Mouse (Mus musculus) cerebellum, adult 9-11 months (tissue): ENCODE data around the gene Mn1.

Experiments
- DNase-seq: peaks from one replicate; pipeline ENCODE4 v3.0.0; 2022

Gene Mn1

GRCm38 (mm10) chr5:111409412-111410044 lies 7.6 kb upstream of the Mn1 start:
- no peak for DNase-seq

GRCm38 (mm10) chr5:111410665-111411064 lies 6.5 kb upstream of the Mn1 start:
- DNase-seq = no peak

- peak; percentile 18 for DNase-seq
Measured at GRCm38 (mm10) chr5:111414192-111414591, 3.0 kb upstream of the Mn1 start.

- DNase-seq = no peak
Measured at GRCm38 (mm10) chr5:111414770-111415249, 2.4 kb upstream of the Mn1 start.

GRCm38 (mm10) chr5:111415575-111415974 lies 1.6 kb upstream of the Mn1 start:
- DNase-seq = no peak

GRCm38 (mm10) chr5:111416048-111416447 lies 1.1 kb upstream of the Mn1 start:
- DNase-seq = no peak

- no peak for DNase-seq
Measured at GRCm38 (mm10) chr5:111417378-111418131, 393 bp downstream of the Mn1 start.

- DNase-seq = no peak
Measured at GRCm38 (mm10) chr5:111418202-111419120, 1.3 kb downstream of the Mn1 start.

- no peak for DNase-seq
Measured at GRCm38 (mm10) chr5:111419121-111419881, 2.1 kb downstream of the Mn1 start.

GRCm38 (mm10) chr5:111420011-111420691 lies 3.0 kb downstream of the Mn1 start:
- DNase-seq = no peak

GRCm38 (mm10) chr5:111420896-111421295 lies 3.7 kb downstream of the Mn1 start:
- no peak for DNase-seq

GRCm38 (mm10) chr5:111421424-111421823 lies 4.3 kb downstream of the Mn1 start:
- DNase-seq = no peak

- DNase-seq = no peak
Measured at GRCm38 (mm10) chr5:111422058-111422800, 5.1 kb downstream of the Mn1 start.

- no peak for DNase-seq
Measured at GRCm38 (mm10) chr5:111423011-111423410, 5.8 kb downstream of the Mn1 start.

- no peak for DNase-seq
Measured at GRCm38 (mm10) chr5:111423616-111424015, 6.5 kb downstream of the Mn1 start.

- no peak for DNase-seq
Measured at GRCm38 (mm10) chr5:111425813-111426212, 8.7 kb downstream of the Mn1 start.

GRCm38 (mm10) chr5:111426249-111426648 lies 9.1 kb downstream of the Mn1 start:
- no peak for DNase-seq

GRCm38 (mm10) chr5:111428882-111429281 lies 11.7 kb downstream of the Mn1 start:
- DNase-seq = no peak

GRCm38 (mm10) chr5:111429726-111430125 lies 12.6 kb downstream of the Mn1 start:
- no peak for DNase-seq

- DNase-seq = no peak
Measured at GRCm38 (mm10) chr5:111431007-111431730, 14.0 kb downstream of the Mn1 start.
